ENCODE assay signal across 7 mouse cellular contexts in genomic region chr15:99969765-99970164, GRCm38 (mm10). TPM values are rescaled to one million over a fixed set of nuclear protein-coding genes. Genes with fewer than 3 reads are reported as not detected.
DNase-seq lines count a peak whose midpoint lies in the region; ATAC-seq and TF ChIP-seq lines count a peak whose summit lies in the region.
"Not testable (repeated sequence)": the region's sequence is repeated elsewhere in the genome, so short reads cannot be mapped to it uniquely, and the experiment has no call there.

TSS of gene Larp4 (plus strand) at chr15:99970065.

- not testable (repeated sequence) for TF ChIP-seq CTCF in heart, adult 2 months (IDR thresholded peaks at IDR 0.05); liver, embryonic 14.5 days (IDR thresholded peaks at IDR 0.05; ENCODE audit: low read depth); midbrain, postnatal 0 days (IDR thresholded peaks at IDR 0.05)

- H3K4me3 ChIP-seq in forebrain, embryonic 11.5 days (ENCODE audit: low read depth, low read length); heart, adult 2 months; hindbrain, embryonic 14.5 days (replicated peaks; ENCODE audit: low read length); liver, embryonic 14.5 days (ENCODE audit: insufficient read depth in 1 of 2, low read depth in 2 of 2, low read length in 2 of 2); midbrain, postnatal 0 days (ENCODE audit: low read depth, low read length): not testable (repeated sequence)

- intact Hi-C loops in heart, adult 2 months (cut with DNase I) = not testable (repeated sequence)

- TF ChIP-seq POLR2A in heart, adult 2 months (IDR thresholded peaks at IDR 0.05; ENCODE audit: insufficient read depth, low read depth, low read length) = not testable (repeated sequence)

- WGBS in forebrain, embryonic 11.5 days = 91% methylated on average over 6 of the region's 6 CpGs
- 75% methylated on average over 6 of the region's 6 CpGs for WGBS in heart, adult 2 months
- WGBS in hindbrain, embryonic 14.5 days = 89% methylated on average over 6 of the region's 6 CpGs
- 76% methylated on average over 6 of the region's 6 CpGs for WGBS in liver, embryonic 14.5 days (ENCODE audit: insufficient replicate concordance)
- WGBS in midbrain, postnatal 0 days = 88% methylated on average over 6 of the region's 6 CpGs

- not testable (repeated sequence) for H3K4me1 ChIP-seq in forebrain, embryonic 11.5 days (replicated peaks; ENCODE audit: control insufficient read depth, insufficient read depth, low read length); heart, adult 2 months (ENCODE audit: control insufficient read depth, insufficient read depth, low read length); liver, embryonic 14.5 days (replicated peaks; ENCODE audit: control insufficient read depth in 2 of 2, insufficient read depth in 2 of 2, low read length in 1 of 2); midbrain, postnatal 0 days (ENCODE audit: insufficient read depth, low read length)
- H3K4me1 ChIP-seq in hindbrain, embryonic 14.5 days (replicated peaks; ENCODE audit: control insufficient read depth, insufficient read depth, low read length) = peaks cover 14% of the 10 kb centered on the region

- not testable (repeated sequence) for H3K27ac ChIP-seq in forebrain, embryonic 11.5 days (ENCODE audit: low read depth, low read length); hindbrain, embryonic 14.5 days; liver, embryonic 14.5 days; midbrain, postnatal 0 days (ENCODE audit: low read depth, low read length)
- peak within 1 kb of the TSS; percentile 69 for H3K27ac ChIP-seq in heart, adult 2 months

- not testable (repeated sequence) for H3K9ac ChIP-seq in forebrain, embryonic 11.5 days (ENCODE audit: low read length); heart, adult 2 months (ENCODE audit: low read depth, low read length); hindbrain, embryonic 14.5 days; liver, embryonic 14.5 days (replicated peaks); midbrain, postnatal 0 days (replicated peaks; ENCODE audit: low read length, poor library complexity, severe bottlenecking)

- not testable (repeated sequence) for H3K4me2 ChIP-seq in forebrain, embryonic 11.5 days (ENCODE audit: low read depth, low read length, severe bottlenecking); hindbrain, embryonic 14.5 days (replicated peaks); liver, embryonic 14.5 days (ENCODE audit: low read depth); midbrain, postnatal 0 days (ENCODE audit: low read depth, low read length, poor library complexity, severe bottlenecking)

- not testable (repeated sequence) for ATAC-seq in forebrain, embryonic 11.5 days (replicated peaks; ENCODE audit: low FRiP score); hindbrain, embryonic 14.5 days (ENCODE audit: low FRiP score); liver, embryonic 14.5 days (ENCODE audit: insufficient read depth); midbrain, postnatal 0 days (ENCODE audit: low FRiP score)

- not testable (repeated sequence) for H3K79me2 ChIP-seq in heart, adult 2 months (replicated peaks; ENCODE audit: control insufficient read depth, insufficient read depth, low read length)

- not testable (repeated sequence) for H3K36me3 ChIP-seq in forebrain, embryonic 11.5 days (ENCODE audit: control insufficient read depth, insufficient read depth, low read length); heart, adult 2 months (ENCODE audit: control insufficient read depth, insufficient read depth, low read length); hindbrain, embryonic 14.5 days (replicated peaks; ENCODE audit: control insufficient read depth, insufficient read depth); liver, embryonic 14.5 days (replicated peaks; ENCODE audit: control insufficient read depth, insufficient read depth, low read depth); midbrain, postnatal 0 days (ENCODE audit: insufficient read depth, low read length)

- TF ChIP-seq EP300 in heart, adult 2 months (IDR thresholded peaks at IDR 0.05; ENCODE audit: insufficient read depth, low read depth, low read length); liver, embryonic 14.5 days (IDR thresholded peaks at IDR 0.05; ENCODE audit: low read depth): not testable (repeated sequence)

- DNase-seq in adrenal gland, postnatal 25 days; forebrain, embryonic 11.5 days (ENCODE audit: low spot score); heart, adult 2 months; hindbrain, embryonic 14.5 days (ENCODE audit: low spot score); layer of hippocampus, postnatal 25 days (ENCODE audit: extremely low spot score in 1 of 2, low spot score in 1 of 2); liver, embryonic 14.5 days (ENCODE audit: low read depth in 3 of 3, low spot score in 3 of 3); midbrain, postnatal 0 days (ENCODE audit: low spot score): not testable (repeated sequence)

- not testable (repeated sequence) for H3K9me3 ChIP-seq in forebrain, embryonic 11.5 days (ENCODE audit: control insufficient read depth, low read length); hindbrain, embryonic 14.5 days (ENCODE audit: control insufficient read depth, low read length); liver, embryonic 14.5 days (ENCODE audit: control insufficient read depth, low read length); midbrain, postnatal 0 days (ENCODE audit: low read length)

- H3K27me3 ChIP-seq in forebrain, embryonic 11.5 days (ENCODE audit: control insufficient read depth, insufficient read depth, low read length); heart, adult 2 months (ENCODE audit: control insufficient read depth, insufficient read depth, low read length); hindbrain, embryonic 14.5 days (ENCODE audit: control insufficient read depth, insufficient read depth, low read length); liver, embryonic 14.5 days (ENCODE audit: control insufficient read depth, insufficient read depth, low read length); midbrain, postnatal 0 days (ENCODE audit: insufficient read depth, low read length): not testable (repeated sequence)

RNA-seq across cellular contexts. Expression of gene Larp4, which starts in this region (rescaled TPM):
- total RNA-seq in adrenal gland, postnatal 25 days (2021) = 70.2 and 73.5 TPM in 2 replicates
- 37.4 and 42.8 TPM in 2 replicates for polyA plus RNA-seq in forebrain, embryonic 11.5 days (2014; fragmentation: Nextera tagmentation; extraction: Ambion mirVana)
- 10 to 100 TPM; 54.2 to 55.3 TPM for total RNA-seq in heart, adult 2 months (2021)
- polyA plus RNA-seq in heart, adult 2 months (2012; rRNA removed) = 32.5 and 54.7 TPM in 2 replicates
- polyA plus RNA-seq in hindbrain, embryonic 14.5 days (2014; fragmentation: Nextera tagmentation; extraction: Ambion mirVana) = 25.9 and 30.0 TPM in 2 replicates
- 10 to 100 TPM; 46.1 to 52.1 TPM for total RNA-seq in layer of hippocampus, postnatal 25 days (2021)
- 11.6 and 12.1 TPM in 2 replicates for polyA plus RNA-seq in liver, embryonic 14.5 days (2012; rRNA removed)
- polyA plus RNA-seq in liver, embryonic 14.5 days (2014; fragmentation: Nextera tagmentation; extraction: Ambion mirVana) = 20.8 and 22.4 TPM in 2 replicates
- 52.2 and 73.5 TPM in 2 replicates for total RNA-seq in midbrain, postnatal 0 days (2014; rRNA removed)
- polyA plus RNA-seq in midbrain, postnatal 0 days (2015; fragmentation: Nextera tagmentation; extraction: Ambion mirVana) = 17.2 and 19.6 TPM in 2 replicates
